Mouse (Mus musculus): ENCODE measurements around the gene Olfr1192-ps1. TPM values are rescaled to one million over a fixed set of nuclear protein-coding genes. Genes with fewer than 3 reads are reported as not detected.
"Not testable (repeated sequence)": the region's sequence is repeated elsewhere in the genome, so short reads cannot be mapped to it uniquely, and the experiment has no call there.

The Olfr1192-ps1 gene
- not detected in 2 replicates for polyA plus RNA-seq (2015; fragmentation: Nextera tagmentation; extraction: Ambion mirVana)

DNA sequence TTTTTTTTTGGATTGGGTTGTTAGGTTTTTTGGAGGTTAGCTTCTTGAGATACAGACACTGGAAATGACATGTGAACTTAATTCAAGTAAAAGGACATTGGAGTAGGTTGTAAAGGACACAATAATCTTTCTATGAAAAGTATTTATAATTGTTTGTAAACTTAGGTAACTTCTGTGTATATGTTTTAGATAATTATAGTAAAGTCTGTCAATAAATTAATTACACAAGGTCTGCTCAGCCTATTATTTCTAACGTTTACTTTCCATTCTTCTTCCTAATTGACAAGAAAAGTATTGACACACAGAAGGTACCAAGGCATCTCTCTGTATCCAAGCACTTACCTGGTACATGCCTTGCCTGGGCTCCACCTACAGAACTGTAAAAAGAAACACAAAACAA lies at the start of gene Olfr1192-ps1:
Olfr1192-ps1 (plus strand) TSS at position 301 of the 400 bp plus-strand sequence.
- no peak within 1 kb of the TSS for H3K4me2 ChIP-seq (ENCODE audit: low read depth, low read length)
- 26% methylated on average over 1 of the region's 1 CpGs for WGBS
- H3K27ac ChIP-seq (ENCODE audit: low read length) = no peak within 1 kb of the TSS
- H3K36me3 ChIP-seq (ENCODE audit: control insufficient read depth, insufficient read depth) = no peaks in the 10 kb centered on the region
- no peaks in the 10 kb centered on the region for H3K27me3 ChIP-seq (ENCODE audit: control insufficient read depth, insufficient read depth, low read length)
- ATAC-seq (replicated peaks; ENCODE audit: extremely low read depth, insufficient read depth, low FRiP score) = no peak
- no peaks in the 10 kb centered on the region for H3K9me3 ChIP-seq (replicated peaks; ENCODE audit: control insufficient read depth, low read length)
- no peak within 1 kb of the TSS for H3K9ac ChIP-seq (ENCODE audit: low read length)
- H3K4me3 ChIP-seq (ENCODE audit: low read length) = no peak within 1 kb of the TSS
- H3K4me1 ChIP-seq (ENCODE audit: control insufficient read depth, insufficient read depth, low read length) = no peaks in the 10 kb centered on the region

DNA sequence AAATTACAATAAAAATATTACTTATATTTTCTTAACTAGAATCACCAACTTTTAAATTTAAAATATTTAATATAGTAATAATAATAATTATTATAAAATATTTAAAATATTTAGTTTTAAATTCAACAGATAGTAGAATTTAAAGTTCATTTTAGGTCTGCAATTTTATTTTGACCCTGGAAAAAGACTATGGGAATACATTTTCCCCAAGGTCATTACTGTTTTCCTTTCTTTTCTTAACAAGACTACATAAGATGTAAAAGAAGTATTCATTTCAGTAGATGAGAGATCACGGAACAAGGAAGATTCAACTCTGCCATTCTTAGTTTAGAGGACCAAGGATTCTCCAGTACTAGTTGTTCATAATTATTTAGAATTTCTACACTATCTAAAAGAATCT lies 8.1 kb upstream of the Olfr1192-ps1 start, which contains the start of gene Olfr1191-ps1:
Olfr1191-ps1 (plus strand) TSS at position 301 of the 400 bp plus-strand sequence.
- not testable (repeated sequence) for H3K4me1 ChIP-seq (ENCODE audit: control insufficient read depth, insufficient read depth, low read length); H3K27ac ChIP-seq (ENCODE audit: low read length); H3K9ac ChIP-seq (ENCODE audit: low read length); ATAC-seq (replicated peaks; ENCODE audit: extremely low read depth, insufficient read depth, low FRiP score); H3K4me2 ChIP-seq (ENCODE audit: low read depth, low read length); H3K9me3 ChIP-seq (replicated peaks; ENCODE audit: control insufficient read depth, low read length); H3K36me3 ChIP-seq (ENCODE audit: control insufficient read depth, insufficient read depth); H3K27me3 ChIP-seq (ENCODE audit: control insufficient read depth, insufficient read depth, low read length); H3K4me3 ChIP-seq (ENCODE audit: low read length)
- WGBS = 83% methylated on average over 1 of the region's 1 CpGs

DNA sequence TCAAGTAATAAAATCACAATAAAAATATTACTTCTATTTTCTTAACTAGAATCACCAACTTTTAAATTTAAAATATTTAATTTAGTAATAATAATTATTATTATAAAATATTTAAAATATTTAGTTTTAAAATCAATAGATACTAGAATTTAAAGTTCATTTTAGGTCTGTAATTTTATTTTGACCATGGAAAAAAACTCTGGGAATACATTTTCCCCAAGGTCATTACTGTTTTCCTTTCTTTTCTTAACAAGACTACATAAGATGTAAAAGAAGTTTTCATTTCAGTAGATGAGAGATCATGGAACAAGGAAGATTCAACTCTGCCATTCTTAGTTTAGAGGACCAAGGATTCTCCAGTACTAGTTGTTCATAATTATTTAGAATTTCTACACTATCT lies 27.0 kb downstream of the Olfr1192-ps1 start, which contains the start of gene Olfr1193:
Olfr1193 (plus strand) TSS at position 301 of the 400 bp plus-strand sequence.
- H3K27me3 ChIP-seq (ENCODE audit: control insufficient read depth, insufficient read depth, low read length); H3K27ac ChIP-seq (ENCODE audit: low read length); ATAC-seq (replicated peaks; ENCODE audit: extremely low read depth, insufficient read depth, low FRiP score); H3K9me3 ChIP-seq (replicated peaks; ENCODE audit: control insufficient read depth, low read length); H3K9ac ChIP-seq (ENCODE audit: low read length); H3K36me3 ChIP-seq (ENCODE audit: control insufficient read depth, insufficient read depth); H3K4me2 ChIP-seq (ENCODE audit: low read depth, low read length); H3K4me3 ChIP-seq (ENCODE audit: low read length); H3K4me1 ChIP-seq (ENCODE audit: control insufficient read depth, insufficient read depth, low read length): not testable (repeated sequence)

DNA sequence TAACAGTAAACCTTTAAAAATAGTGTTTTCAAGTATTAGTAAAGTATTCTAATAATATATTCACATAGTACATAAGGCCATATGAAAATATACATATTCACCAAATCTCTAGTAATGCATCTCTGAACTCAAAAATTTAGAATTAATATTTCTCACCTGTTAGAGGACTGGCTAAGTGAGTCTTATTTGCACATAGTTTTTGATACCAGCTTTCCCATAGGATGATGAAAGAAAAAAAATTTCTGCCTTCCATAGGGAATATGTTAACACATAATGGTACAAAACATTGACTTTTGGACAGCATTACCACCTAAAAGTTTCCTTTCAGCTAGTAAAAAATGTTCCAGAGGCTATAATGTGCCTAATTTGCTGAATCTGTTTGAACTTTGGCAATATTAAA lies 40.8 kb downstream of the Olfr1192-ps1 start, which contains the start of gene Olfr1195:
Olfr1195 (minus strand) TSS at position 101 of the 400 bp plus-strand sequence.
- Histone ChIP-seq H3K36me3 (ENCODE audit: control insufficient read depth, insufficient read depth) (no peaks in the 10 kb centered on the region), H3K27me3 (ENCODE audit: control insufficient read depth, insufficient read depth, low read length) (no peaks in the 10 kb centered on the region), H3K4me3 (ENCODE audit: low read length) (no peak within 1 kb of the TSS), H3K9me3 (replicated peaks; ENCODE audit: control insufficient read depth, low read length) (no peaks in the 10 kb centered on the region; the same call in 1 of the 2 replicates), H3K9ac (ENCODE audit: low read length) (no peak within 1 kb of the TSS), H3K27ac (ENCODE audit: low read length) (no peak within 1 kb of the TSS), H3K4me2 (ENCODE audit: low read depth, low read length) (no peak within 1 kb of the TSS), H3K4me1 (ENCODE audit: control insufficient read depth, insufficient read depth, low read length) (no peaks in the 10 kb centered on the region)
- no peak for ATAC-seq (replicated peaks; ENCODE audit: extremely low read depth, insufficient read depth, low FRiP score)

DNA sequence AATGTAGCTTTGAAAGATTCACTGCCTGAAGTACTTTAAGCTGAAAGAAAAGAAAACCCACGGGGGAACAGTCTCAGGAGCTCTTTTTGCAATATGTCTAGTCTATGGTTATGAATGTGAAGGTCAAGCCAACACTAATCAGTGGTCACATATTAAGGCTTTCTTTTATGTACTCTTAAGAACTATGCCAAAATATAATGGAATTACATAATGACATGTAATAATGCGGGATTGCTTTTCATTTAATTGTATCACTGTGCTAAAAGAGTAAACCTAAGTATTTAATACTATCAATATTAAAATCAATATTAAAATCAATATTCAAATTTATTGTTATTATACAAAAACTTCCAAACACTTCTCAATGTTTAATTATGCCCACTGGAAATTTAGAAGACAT lies 56.2 kb downstream of the Olfr1192-ps1 start, which contains the start of gene Olfr1196:
Olfr1196 (minus strand) TSS at position 101 of the 400 bp plus-strand sequence.
- no peak within 1 kb of the TSS for H3K4me2 ChIP-seq (ENCODE audit: low read depth, low read length)
- no peak within 1 kb of the TSS for H3K27ac ChIP-seq (ENCODE audit: low read length)
- H3K4me1 ChIP-seq (ENCODE audit: control insufficient read depth, insufficient read depth, low read length) = no peaks in the 10 kb centered on the region
- no peak within 1 kb of the TSS for H3K9ac ChIP-seq (ENCODE audit: low read length)
- WGBS = 72% methylated on average over 2 of the region's 2 CpGs
- no peak for ATAC-seq (replicated peaks; ENCODE audit: extremely low read depth, insufficient read depth, low FRiP score)
- no peak within 1 kb of the TSS for H3K4me3 ChIP-seq (ENCODE audit: low read length)
- H3K27me3 ChIP-seq (ENCODE audit: control insufficient read depth, insufficient read depth, low read length) = no peaks in the 10 kb centered on the region
- H3K9me3 ChIP-seq (replicated peaks; ENCODE audit: control insufficient read depth, low read length) = no peaks in the 10 kb centered on the region
- H3K36me3 ChIP-seq (ENCODE audit: control insufficient read depth, insufficient read depth) = no peaks in the 10 kb centered on the region

Other genes with a start within 250 kb of the Olfr1192-ps1 start
- gene Olfr1179, start 242.1 kb upstream of the Olfr1192-ps1 start, polyA plus RNA-seq (2015; fragmentation: Nextera tagmentation; extraction: Ambion mirVana) = not detected in 2 replicates
- gene Olfr1180, start 229.4 kb upstream of the Olfr1192-ps1 start, polyA plus RNA-seq (2015; fragmentation: Nextera tagmentation; extraction: Ambion mirVana) = not detected in 2 replicates
- gene Olfr1181, start 222.3 kb upstream of the Olfr1192-ps1 start, polyA plus RNA-seq (2015; fragmentation: Nextera tagmentation; extraction: Ambion mirVana) = not detected in 2 replicates
- gene Gm13757, start 199.4 kb upstream of the Olfr1192-ps1 start, polyA plus RNA-seq (2015; fragmentation: Nextera tagmentation; extraction: Ambion mirVana) = not detected in 2 replicates
- gene Olfr1183, start 193.6 kb upstream of the Olfr1192-ps1 start, polyA plus RNA-seq (2015; fragmentation: Nextera tagmentation; extraction: Ambion mirVana) = not detected in 2 replicates
- not detected in 2 replicates for gene Olfr1184, start 164.9 kb upstream of the Olfr1192-ps1 start, polyA plus RNA-seq (2015; fragmentation: Nextera tagmentation; extraction: Ambion mirVana)
- not detected in 2 replicates for gene Olfr1185-ps1, start 155.2 kb upstream of the Olfr1192-ps1 start, polyA plus RNA-seq (2015; fragmentation: Nextera tagmentation; extraction: Ambion mirVana)
- not detected in 2 replicates for gene Olfr1186, start 130.0 kb upstream of the Olfr1192-ps1 start, polyA plus RNA-seq (2015; fragmentation: Nextera tagmentation; extraction: Ambion mirVana)
- not detected in 2 replicates for gene Olfr1188, start 91.6 kb upstream of the Olfr1192-ps1 start, polyA plus RNA-seq (2015; fragmentation: Nextera tagmentation; extraction: Ambion mirVana)
- not detected in 2 replicates for gene Olfr1189, start 62.1 kb upstream of the Olfr1192-ps1 start, polyA plus RNA-seq (2015; fragmentation: Nextera tagmentation; extraction: Ambion mirVana)
- gene Olfr1191-ps1, start 8.0 kb upstream of the Olfr1192-ps1 start, polyA plus RNA-seq (2015; fragmentation: Nextera tagmentation; extraction: Ambion mirVana) = not detected in 2 replicates
- gene Olfr1193, start 27.1 kb downstream of the Olfr1192-ps1 start, polyA plus RNA-seq (2015; fragmentation: Nextera tagmentation; extraction: Ambion mirVana) = not detected in 2 replicates
- gene Olfr1195, start 40.7 kb downstream of the Olfr1192-ps1 start, polyA plus RNA-seq (2015; fragmentation: Nextera tagmentation; extraction: Ambion mirVana) = not detected in 2 replicates
- gene Olfr1196, start 56.1 kb downstream of the Olfr1192-ps1 start, polyA plus RNA-seq (2015; fragmentation: Nextera tagmentation; extraction: Ambion mirVana) = not detected in 2 replicates
- not detected in 2 replicates for gene Olfr1197, start 83.9 kb downstream of the Olfr1192-ps1 start, polyA plus RNA-seq (2015; fragmentation: Nextera tagmentation; extraction: Ambion mirVana)
- not detected in 2 replicates for gene Olfr1198, start 102.9 kb downstream of the Olfr1192-ps1 start, polyA plus RNA-seq (2015; fragmentation: Nextera tagmentation; extraction: Ambion mirVana)
- gene Olfr1199, start 112.0 kb downstream of the Olfr1192-ps1 start, polyA plus RNA-seq (2015; fragmentation: Nextera tagmentation; extraction: Ambion mirVana) = not detected in 2 replicates
- gene Olfr1200, start 122.0 kb downstream of the Olfr1192-ps1 start, polyA plus RNA-seq (2015; fragmentation: Nextera tagmentation; extraction: Ambion mirVana) = not detected in 2 replicates
- gene Olfr1201, start 144.5 kb downstream of the Olfr1192-ps1 start, polyA plus RNA-seq (2015; fragmentation: Nextera tagmentation; extraction: Ambion mirVana) = not detected in 2 replicates
- not detected in 2 replicates for gene Olfr1202, start 166.0 kb downstream of the Olfr1192-ps1 start, polyA plus RNA-seq (2015; fragmentation: Nextera tagmentation; extraction: Ambion mirVana)
- not detected in 2 replicates for gene Olfr1205, start 181.2 kb downstream of the Olfr1192-ps1 start, polyA plus RNA-seq (2015; fragmentation: Nextera tagmentation; extraction: Ambion mirVana)
- gene Olfr1204, start 200.8 kb downstream of the Olfr1192-ps1 start, polyA plus RNA-seq (2015; fragmentation: Nextera tagmentation; extraction: Ambion mirVana) = not detected in 2 replicates
- not detected in 2 replicates for gene Olfr1206, start 214.7 kb downstream of the Olfr1192-ps1 start, polyA plus RNA-seq (2015; fragmentation: Nextera tagmentation; extraction: Ambion mirVana)